Mouse (Mus musculus) stomach, postnatal 0 days (tissue): ENCODE measurements around the gene Gdap1l1. TPM values are rescaled to one million over a fixed set of nuclear protein-coding genes. Genes with fewer than 3 reads are reported as not detected.
A peak's percentile ranks its signal among the peaks of the same experiment; 100 is the strongest.

Experiments
- ATAC-seq: fragments of 200-750 bp; cut with Nextera tagmentation; 2 replicates; pipeline ENCODE4 v1.8.0; 2017; ENCODE audit not compliant: low FRiP score, low TSS enrichment
- DNase-seq: peaks from one replicate; pipeline ENCODE4 v3.0.0-alpha.2; 2016; ENCODE audit warnings: low spot score
- H3K27ac ChIP-seq: fragments of 300-500 bp; sonication (generic); replicated peaks from 2 replicates; pipeline ENCODE4 v1.5.1; 2014; ENCODE audit warnings: mild to moderate bottlenecking, control low read depth
- H3K27me3 ChIP-seq: fragments of 300-500 bp; sonication (generic); 2 replicates; pipeline ENCODE4 v1.6.1; 2014; ENCODE audit warnings: low read length; ENCODE audit not compliant: control insufficient read depth, insufficient read depth
- H3K36me3 ChIP-seq: fragments of 300-500 bp; sonication (generic); 2 replicates; pipeline ENCODE4 v1.6.1; 2014; ENCODE audit warnings: low read length, mixed read lengths; ENCODE audit not compliant: control insufficient read depth, insufficient read depth
- H3K4me1 ChIP-seq: fragments of 300-500 bp; sonication (generic); replicated peaks from 2 replicates; pipeline ENCODE4 v1.6.1; 2014; ENCODE audit warnings: antibody characterized with exemption; ENCODE audit not compliant: control insufficient read depth, insufficient read depth
- H3K4me2 ChIP-seq: fragments of 300-500 bp; sonication (generic); replicated peaks from 2 replicates; pipeline ENCODE4 v1.6.1; 2014; ENCODE audit warnings: low read depth, mild to moderate bottlenecking, control low read depth, moderate library complexity
- H3K4me3 ChIP-seq: fragments of 300-500 bp; sonication (generic); 2 replicates; pipeline ENCODE4 v1.5.1; 2014; ENCODE audit warnings: low read depth, low read length, control low read depth
- H3K9ac ChIP-seq: fragments of 300-500 bp; sonication (generic); 2 replicates; pipeline ENCODE4 v1.6.1; 2014; ENCODE audit warnings: mild to moderate bottlenecking, low read length, control low read depth, mixed read lengths
- H3K9me3 ChIP-seq: fragments of 300-500 bp; sonication (generic); 2 replicates; pipeline ENCODE4 v1.6.1; 2016; ENCODE audit warnings: low read length; ENCODE audit not compliant: control insufficient read depth
- CTCF ChIP-seq: IDR thresholded peaks from 2 replicates; pipeline ENCODE4 v1.5.1; 2016; ENCODE audit warnings: antibody characterized with exemption, low read depth, mild to moderate bottlenecking, moderate library complexity
- EP300 ChIP-seq: optimal IDR thresholded peaks from 2 replicates; pipeline ENCODE3; 2016; ENCODE audit warnings: antibody characterized with exemption
- WGBS: fragments of 180-500 bp; shearing (Covaris S2); extraction: QIAGEN DNeasy Blood & Tissue Kit; methylation state at CpG from one replicate; pipeline ENCODE4 v1.1.7; 2014; 5-methylcytosine and 5-hydroxymethylcytosine counted together
- polyA plus RNA-seq: library from polyadenylated mRNA; unstranded; fragments of >200 nt; fragmentation: Nextera tagmentation; extraction: Ambion mirVana; gene quantifications from 2 replicates; pipeline ENCODE4 v1.2.1, GENCODE M21; 2015

Gdap1l1 gene
- polyA plus RNA-seq, 1 experiment from 2014 or later = 1.9 TPM

- Histone ChIP-seq H3K4me1 (no peaks in the 10 kb centered on the region), H3K9ac (no peak overlapping the region), H3K27me3 (no peaks in the 10 kb centered on the region), H3K4me2 (no peak overlapping the region), H3K9me3 (no peaks in the 10 kb centered on the region), H3K27ac (no peak overlapping the region), H3K4me3 (no peak overlapping the region), H3K36me3 (no peaks in the 10 kb centered on the region)
- no peak for TF ChIP-seq CTCF
- ATAC-seq (no peak), DNase-seq (no peak)
- 49% methylated on average over 10 of the region's 10 CpGs for WGBS
Measured at GRCm38 (mm10) chr2:163463251-163463769, 25.0 kb downstream of the Gdap1l1 start.

- ATAC-seq (no peak), DNase-seq (no peak)
- TF ChIP-seq CTCF (no peak), EP300 (no peak)
- Histone ChIP-seq H3K4me3 (no peak overlapping the region), H3K4me2 (no peak overlapping the region), H3K27me3 (no peaks in the 10 kb centered on the region), H3K27ac (no peak overlapping the region), H3K4me1 (no peaks in the 10 kb centered on the region), H3K36me3 (no peaks in the 10 kb centered on the region), H3K9ac (no peak overlapping the region), H3K9me3 (no peaks in the 10 kb centered on the region)
- WGBS = 66% methylated on average over 4 of the region's 4 CpGs
Measured at GRCm38 (mm10) chr2:163463998-163464397, 25.7 kb downstream of the Gdap1l1 start.

GRCm38 (mm10) chr2:163464562-163464961 lies 26.3 kb downstream of the Gdap1l1 start:
- no peaks in the 10 kb centered on the region for H3K36me3 ChIP-seq
- H3K27ac ChIP-seq = no peak overlapping the region
- DNase-seq (no peak), ATAC-seq (no peak)
- no peak overlapping the region for H3K4me3 ChIP-seq
- no peaks in the 10 kb centered on the region for H3K4me1 ChIP-seq
- H3K9ac ChIP-seq = no peak overlapping the region
- H3K9me3 ChIP-seq = no peaks in the 10 kb centered on the region
- no peaks in the 10 kb centered on the region for H3K27me3 ChIP-seq
- 49% methylated on average over 6 of the region's 6 CpGs for WGBS
- H3K4me2 ChIP-seq = no peak overlapping the region
- no peak for TF ChIP-seq EP300
- no peak for TF ChIP-seq CTCF

- TF ChIP-seq EP300 (no peak), CTCF (no peak)
- WGBS = 43% methylated on average over 8 of the region's 8 CpGs
- H3K9ac ChIP-seq = no peak overlapping the region
- H3K36me3 ChIP-seq = no peaks in the 10 kb centered on the region; the same call in 1 of the 2 replicates
- ATAC-seq (peak; percentile 87), DNase-seq (peak; percentile 56)
- 0 out of 2 replicates have a peak, but pooled peaks cover 3% of the 10 kb centered on the region for H3K4me1 ChIP-seq
- no peak overlapping the region for H3K4me3 ChIP-seq
- no peak overlapping the region for H3K4me2 ChIP-seq
- H3K9me3 ChIP-seq = no peaks in the 10 kb centered on the region
- no peaks in the 10 kb centered on the region for H3K27me3 ChIP-seq
- no peak overlapping the region for H3K27ac ChIP-seq
Measured at GRCm38 (mm10) chr2:163466771-163467170, 28.5 kb downstream of the Gdap1l1 start.

- 90% methylated on average over 6 of the region's 6 CpGs for whole genome bisulfite sequencing
- Histone ChIP-seq H3K4me1 (0 out of 2 replicates have a peak, but pooled peaks cover 3% of the 10 kb centered on the region), H3K27ac (no peak overlapping the region), H3K4me3 (no peak overlapping the region), H3K4me2 (no peak overlapping the region), H3K36me3 (no peaks in the 10 kb centered on the region; the same call in 1 of the 2 replicates), H3K9me3 (no peaks in the 10 kb centered on the region), H3K9ac (no peak overlapping the region), H3K27me3 (no peaks in the 10 kb centered on the region)
- ATAC-seq (no peak), DNase-seq (no peak)
- TF ChIP-seq EP300 = no peak
- TF ChIP-seq CTCF = no peak
Measured at GRCm38 (mm10) chr2:163467585-163467984, 29.3 kb downstream of the Gdap1l1 start.

GRCm38 (mm10) chr2:163468866-163469265 lies 30.6 kb downstream of the Gdap1l1 start:
- H3K9ac ChIP-seq = no peak overlapping the region
- 0 out of 2 replicates have a peak, but pooled peaks cover 3% of the 10 kb centered on the region for H3K4me1 ChIP-seq
- no peak overlapping the region for H3K4me2 ChIP-seq
- no peak for ATAC-seq
- no peak for TF ChIP-seq EP300
- no peak for TF ChIP-seq CTCF
- no peaks in the 10 kb centered on the region; the same call in 1 of the 2 replicates for H3K36me3 ChIP-seq
- no peak for DNase-seq
- no peak overlapping the region for H3K4me3 ChIP-seq
- no peaks in the 10 kb centered on the region for H3K27me3 ChIP-seq
- no peak overlapping the region for H3K27ac ChIP-seq
- 89% methylated on average over 6 of the region's 6 CpGs for WGBS
- no peaks in the 10 kb centered on the region for H3K9me3 ChIP-seq
